Mouse (Mus musculus) adrenal gland, adult 18-20 months (tissue): ENCODE data around the gene Akna. TPM values are rescaled to one million over a fixed set of nuclear protein-coding genes. Genes with fewer than 3 reads are reported as not detected.

Source experiments
- DNase-seq, 2 experiments: peaks; one replicate each; pipeline ENCODE4 v3.0.0; 2021 to 2022; ENCODE audit warnings: low spot score in 2 of 2
- total RNA-seq, 2 experiments: library from RNA; stranded (reverse); gene quantifications; 1 replicate in 1 of 2; 2 replicates in 1 of 2; pipeline ENCODE4 v1.2.3; 2021

Akna gene
- total RNA-seq, 2 experiments from 2014 or later: 4.0 to 6.9 TPM

GRCm38 (mm10) chr4:63333403-63333802, 69.8 kb downstream of the Akna start:
- no peak for DNase-seq

DNA sequence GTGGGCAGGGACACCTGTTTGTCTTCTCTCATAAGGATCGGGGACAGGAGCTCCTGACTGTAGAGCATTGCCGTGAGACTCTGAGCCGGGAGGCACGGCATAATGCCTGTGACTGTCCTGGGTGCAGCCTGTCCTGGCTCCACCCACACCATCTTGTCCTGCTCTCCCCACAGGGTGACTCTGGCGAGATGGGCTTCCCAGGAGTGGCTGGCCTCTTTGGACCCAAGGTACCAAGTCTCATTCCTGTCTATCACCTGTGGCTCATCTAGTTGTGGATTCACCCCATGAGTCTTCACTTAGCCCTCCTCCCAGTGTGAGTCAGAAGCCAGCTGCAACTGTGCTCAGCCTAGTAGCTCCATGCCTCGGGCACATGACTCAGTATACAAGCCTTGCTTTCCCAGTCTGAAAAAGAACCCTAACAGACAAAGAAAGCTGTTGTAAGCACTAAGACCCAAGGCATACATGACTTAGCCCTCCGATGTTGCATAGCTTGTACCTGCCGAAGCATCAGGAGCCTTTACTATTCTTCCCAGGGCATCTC, 79.8 kb downstream of the Akna start:
- no peak for DNase-seq

GRCm38 (mm10) chr4:63319566-63319965, 83.6 kb downstream of the Akna start:
- DNase-seq: peak; percentile 52 to 70

Other genes with a start within 250 kb of the Akna start
- gene Ambp, start 248.6 kb downstream of the Akna start, total RNA-seq: under 1 TPM in 1 of 2 experiments, not detected in 1; 0.40 TPM
- under 1 TPM in 1 of 2 experiments, not detected in 1; 0.17 TPM for gene Kif12, start 231.2 kb downstream of the Akna start, total RNA-seq
- gene Col27a1, start 189.3 kb downstream of the Akna start, total RNA-seq: 10 to 100 TPM; 10.6 to 15.1 TPM
- gene Orm1, start 58.8 kb downstream of the Akna start, total RNA-seq: 100 to 1,000 TPM in 1 of 2 experiments, 10 to 100 TPM in 1; 44.2 to 127 TPM
- 10 to 100 TPM; 12.2 to 13.7 TPM for gene Orm3, start 47.2 kb downstream of the Akna start, total RNA-seq
- gene Orm2, start 40.9 kb downstream of the Akna start, total RNA-seq: 10 to 100 TPM in 1 of 2 experiments, 1 to 10 TPM in 1; 3.1 to 11.3 TPM
- 10 to 100 TPM; 41.4 to 59.6 TPM for gene Whrn, start 92.6 kb upstream of the Akna start, total RNA-seq
- 100 to 1,000 TPM; 182 to 188 TPM for gene Atp6v1g1, start 141.4 kb upstream of the Akna start, total RNA-seq
- 10 to 100 TPM in 1 of 2 experiments, 1 to 10 TPM in 1; 8.9 to 14.8 TPM for gene Tmem268, start 155.4 kb upstream of the Akna start, total RNA-seq
- gene Gm11213, start 201.9 kb upstream of the Akna start, total RNA-seq: not detected
- not detected for gene Tex48, start 219.1 kb upstream of the Akna start, total RNA-seq